Mouse (Mus musculus): ENCODE measurements around the gene Aamp. TPM values are rescaled to one million over a fixed set of nuclear protein-coding genes. Genes with fewer than 3 reads are reported as not detected.

Gene Aamp
- polyA plus RNA-seq, 1 experiment from 2014 or later = 247 TPM

GRCm38 (mm10) chr1:74280591-74281325, 3.8 kb downstream of the Aamp start:
- Histone ChIP-seq H3K9me3 (replicated peaks) (no peaks in the 10 kb centered on the region), H3K36me3 (peaks cover 46% of the 10 kb centered on the region), H3K27ac (replicated peaks) (no peak overlapping the region), H3K27me3 (no peaks in the 10 kb centered on the region), H3K4me2 (replicated peaks) (no peak overlapping the region), H3K4me1 (peaks cover 22% of the 10 kb centered on the region), H3K4me3 (replicated peaks) (no peak overlapping the region), H3K9ac (no peak overlapping the region)
- 93% methylated on average over 14 of the region's 14 CpGs for WGBS
- no peak for ATAC-seq (ENCODE audit: insufficient number of reproducible peaks, low FRiP score, low TSS enrichment, low read depth)

- Histone ChIP-seq H3K9me3 (replicated peaks) (no peaks in the 10 kb centered on the region), H3K4me3 (replicated peaks) (no peak overlapping the region), H3K36me3 (peaks cover 46% of the 10 kb centered on the region), H3K27me3 (no peaks in the 10 kb centered on the region), H3K4me1 (peaks cover 27% of the 10 kb centered on the region), H3K9ac (no peak overlapping the region), H3K4me2 (replicated peaks) (no peak overlapping the region), H3K27ac (replicated peaks) (no peak overlapping the region)
- no peak for ATAC-seq (ENCODE audit: insufficient number of reproducible peaks, low FRiP score, low TSS enrichment, low read depth)
- WGBS = 93% methylated on average over 11 of the region's 11 CpGs
These were observed 5.5 kb downstream of the Aamp start for GRCm38 (mm10) chr1:74278988-74279387.

GRCm38 (mm10) chr1:74278538-74278937, 6.0 kb downstream of the Aamp start, which contains the start of gene Gpbar1:
TSS of gene Gpbar1 (plus strand) at chr1:74278550.
- H3K4me2 ChIP-seq (replicated peaks) = no peak within 1 kb of the TSS
- peaks cover 46% of the 10 kb centered on the region for H3K36me3 ChIP-seq
- H3K4me1 ChIP-seq = peaks cover 22% of the 10 kb centered on the region
- no peaks in the 10 kb centered on the region for H3K27me3 ChIP-seq
- no peak for ATAC-seq (ENCODE audit: insufficient number of reproducible peaks, low FRiP score, low TSS enrichment, low read depth)
- no peak within 1 kb of the TSS for H3K9ac ChIP-seq
- H3K9me3 ChIP-seq (replicated peaks) = no peaks in the 10 kb centered on the region
- no peak within 1 kb of the TSS for H3K4me3 ChIP-seq (replicated peaks)
- no peak within 1 kb of the TSS for H3K27ac ChIP-seq (replicated peaks)
- 90% methylated on average over 10 of the region's 10 CpGs for WGBS

GRCm38 (mm10) chr1:74277883-74278537, 6.5 kb downstream of the Aamp start:
- ATAC-seq (ENCODE audit: insufficient number of reproducible peaks, low FRiP score, low TSS enrichment, low read depth) = no peak

GRCm38 (mm10) chr1:74277041-74277440, 7.5 kb downstream of the Aamp start:
- Histone ChIP-seq H3K27ac (replicated peaks) (no peak overlapping the region), H3K4me2 (replicated peaks) (no peak overlapping the region), H3K36me3 (peaks cover 32% of the 10 kb centered on the region), H3K4me1 (peaks cover 11% of the 10 kb centered on the region; the same call in 1 of the 2 replicates), H3K9ac (no peak overlapping the region), H3K27me3 (no peaks in the 10 kb centered on the region), H3K4me3 (replicated peaks) (no peak overlapping the region), H3K9me3 (replicated peaks) (no peaks in the 10 kb centered on the region)
- ATAC-seq (ENCODE audit: insufficient number of reproducible peaks, low FRiP score, low TSS enrichment, low read depth) = no peak
- WGBS = 62% methylated on average over 6 of the region's 6 CpGs

More at GRCm38 (mm10) chr1:74277883-74278537, 6.5 kb downstream of the Aamp start:
- H3K27ac ChIP-seq (replicated peaks) = no peak overlapping the region
- no peaks in the 10 kb centered on the region for H3K9me3 ChIP-seq (replicated peaks)
- no peak overlapping the region for H3K4me2 ChIP-seq (replicated peaks)
- no peak overlapping the region for H3K4me3 ChIP-seq (replicated peaks)
- H3K36me3 ChIP-seq = peaks cover 42% of the 10 kb centered on the region
- no peak overlapping the region for H3K9ac ChIP-seq
- H3K4me1 ChIP-seq = peaks cover 18% of the 10 kb centered on the region
- H3K27me3 ChIP-seq = no peaks in the 10 kb centered on the region
- WGBS = 52% methylated on average over 8 of the region's 8 CpGs

- 14% methylated on average over 9 of the region's 9 CpGs for WGBS
- no peak overlapping the region for H3K4me2 ChIP-seq (replicated peaks)
- no peak overlapping the region for H3K9ac ChIP-seq
- H3K9me3 ChIP-seq (replicated peaks) = no peaks in the 10 kb centered on the region
- H3K36me3 ChIP-seq = peaks cover 12% of the 10 kb centered on the region
- H3K4me1 ChIP-seq = peaks cover 11% of the 10 kb centered on the region; the same call in 1 of the 2 replicates
- no peaks in the 10 kb centered on the region for H3K27me3 ChIP-seq
- 0 out of 2 replicates have a peak overlapping the region, but pooled peaks have one; percentile 9 for H3K27ac ChIP-seq (replicated peaks)
- no peak overlapping the region for H3K4me3 ChIP-seq (replicated peaks)
- peak; percentile 13; the same call in 1 of the 2 replicates for ATAC-seq (ENCODE audit: insufficient number of reproducible peaks, low FRiP score, low TSS enrichment, low read depth)
These were observed 9.5 kb downstream of the Aamp start for GRCm38 (mm10) chr1:74275015-74275414.

- no peaks in the 10 kb centered on the region for H3K9me3 ChIP-seq (replicated peaks)
- H3K4me1 ChIP-seq = peaks cover 11% of the 10 kb centered on the region; the same call in 1 of the 2 replicates
- H3K4me2 ChIP-seq (replicated peaks) = no peak overlapping the region
- WGBS = 70% methylated on average over 4 of the region's 4 CpGs
- ATAC-seq (ENCODE audit: insufficient number of reproducible peaks, low FRiP score, low TSS enrichment, low read depth) = no peak
- H3K9ac ChIP-seq = no peak overlapping the region
- H3K4me3 ChIP-seq (replicated peaks) = no peak overlapping the region
- H3K36me3 ChIP-seq = peaks cover 25% of the 10 kb centered on the region
- H3K27me3 ChIP-seq = no peaks in the 10 kb centered on the region
- no peak overlapping the region for H3K27ac ChIP-seq (replicated peaks)
These were observed 12.9 kb downstream of the Aamp start for GRCm38 (mm10) chr1:74271659-74272058.

- 87% methylated on average over 8 of the region's 8 CpGs for WGBS
- no peak overlapping the region for H3K9ac ChIP-seq
- H3K4me2 ChIP-seq (replicated peaks) = no peak overlapping the region
- H3K27ac ChIP-seq (replicated peaks) = no peak overlapping the region
- H3K9me3 ChIP-seq (replicated peaks) = no peaks in the 10 kb centered on the region
- ATAC-seq (ENCODE audit: insufficient number of reproducible peaks, low FRiP score, low TSS enrichment, low read depth) = no peak
- H3K4me1 ChIP-seq = no peaks in the 10 kb centered on the region
- H3K36me3 ChIP-seq = peaks cover 53% of the 10 kb centered on the region
- no peak overlapping the region for H3K4me3 ChIP-seq (replicated peaks)
- H3K27me3 ChIP-seq = no peaks in the 10 kb centered on the region
These were observed 15.8 kb downstream of the Aamp start for GRCm38 (mm10) chr1:74268750-74269149.

GRCm38 (mm10) chr1:74262510-74262909, 22.0 kb downstream of the Aamp start:
- H3K4me2 ChIP-seq (replicated peaks) = no peak overlapping the region
- no peak overlapping the region for H3K9ac ChIP-seq
- ATAC-seq (ENCODE audit: insufficient number of reproducible peaks, low FRiP score, low TSS enrichment, low read depth) = no peak
- H3K27ac ChIP-seq (replicated peaks) = no peak overlapping the region
- H3K27me3 ChIP-seq = no peaks in the 10 kb centered on the region
- no peak overlapping the region for H3K4me3 ChIP-seq (replicated peaks)
- no peaks in the 10 kb centered on the region for H3K4me1 ChIP-seq
- WGBS = 86% methylated on average over 6 of the region's 6 CpGs
- no peaks in the 10 kb centered on the region for H3K9me3 ChIP-seq (replicated peaks)
- H3K36me3 ChIP-seq = peaks cover 86% of the 10 kb centered on the region

GRCm38 (mm10) chr1:74256782-74257181, 27.8 kb downstream of the Aamp start:
- WGBS = 61% methylated on average over 4 of the region's 4 CpGs
- H3K36me3 ChIP-seq = peaks cover 70% of the 10 kb centered on the region
- no peaks in the 10 kb centered on the region for H3K4me1 ChIP-seq
- ATAC-seq (ENCODE audit: insufficient number of reproducible peaks, low FRiP score, low TSS enrichment, low read depth) = no peak
- H3K27ac ChIP-seq (replicated peaks) = no peak overlapping the region
- H3K9me3 ChIP-seq (replicated peaks) = no peaks in the 10 kb centered on the region
- H3K4me3 ChIP-seq (replicated peaks) = no peak overlapping the region
- no peak overlapping the region for H3K4me2 ChIP-seq (replicated peaks)
- H3K27me3 ChIP-seq = no peaks in the 10 kb centered on the region
- H3K9ac ChIP-seq = no peak overlapping the region

GRCm38 (mm10) chr1:74255704-74256345, 28.7 kb downstream of the Aamp start:
- Histone ChIP-seq H3K9ac (no peak overlapping the region), H3K4me1 (no peaks in the 10 kb centered on the region), H3K9me3 (replicated peaks) (no peaks in the 10 kb centered on the region), H3K27ac (replicated peaks) (no peak overlapping the region), H3K4me2 (replicated peaks) (no peak overlapping the region), H3K4me3 (replicated peaks) (no peak overlapping the region), H3K36me3 (peaks cover 74% of the 10 kb centered on the region), H3K27me3 (no peaks in the 10 kb centered on the region)
- ATAC-seq (ENCODE audit: insufficient number of reproducible peaks, low FRiP score, low TSS enrichment, low read depth) = no peak
- WGBS = 94% methylated on average over 8 of the region's 8 CpGs

All from embryonic facial prominence, embryonic 15.5 days (tissue).